Mouse (Mus musculus) spleen, adult 12 weeks (tissue): Measurements from ENCODE around the gene Bsn.

Experiments
- DNase-seq: peaks from one replicate; pipeline ENCODE4 v3.0.0; 2022; ENCODE audit warnings: low spot score

Gene Bsn

GRCm38 (mm10) chr9:108189787-108190679 lies at the start of gene Bsn:
Gene Bsn, minus strand, starts transcription at chr9:108190384.
- DNase-seq: no peak

DNA sequence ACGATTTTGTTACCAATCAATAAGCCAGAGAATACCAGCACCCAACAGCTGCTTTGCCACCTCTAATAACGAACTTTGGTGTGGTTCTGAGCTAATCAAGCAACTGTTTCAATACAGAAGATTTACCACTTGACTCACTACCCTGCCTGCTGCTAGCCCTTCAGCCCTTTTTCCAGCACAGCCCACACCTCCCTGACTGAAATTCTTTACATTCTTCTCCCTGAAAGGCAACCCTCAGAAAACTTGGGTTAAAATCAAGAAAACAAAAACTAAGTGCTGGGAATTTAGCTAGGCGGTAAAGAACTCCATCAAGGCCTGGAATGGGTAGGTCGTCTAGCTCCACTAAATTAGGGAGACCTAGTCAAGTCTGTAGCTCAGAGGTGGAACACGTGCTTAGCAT lies 49.8 kb upstream of the Bsn start:
- DNase-seq: no peak

GRCm38 (mm10) chr9:108238831-108239230 lies 48.6 kb upstream of the Bsn start:
- DNase-seq: no peak

DNA sequence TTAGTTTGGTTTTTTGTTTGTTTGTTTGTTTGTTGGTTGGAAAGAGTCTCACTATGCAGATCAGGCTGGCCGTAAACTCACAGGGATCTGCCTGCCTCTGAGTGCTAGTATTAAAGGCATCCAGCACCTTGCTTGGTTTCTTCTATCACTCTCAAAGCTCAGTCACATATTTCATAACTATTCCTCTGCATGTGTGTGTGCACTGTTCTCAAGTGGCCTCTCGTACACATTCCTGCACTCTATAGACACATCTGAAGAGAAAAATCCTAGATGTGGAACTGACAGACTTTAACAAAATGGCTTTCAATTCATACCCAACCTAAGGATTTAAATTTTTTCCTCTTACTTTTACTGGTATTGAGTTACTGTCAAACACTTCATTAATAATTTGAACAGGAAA lies 48.2 kb upstream of the Bsn start:
- DNase-seq: no peak

DNA sequence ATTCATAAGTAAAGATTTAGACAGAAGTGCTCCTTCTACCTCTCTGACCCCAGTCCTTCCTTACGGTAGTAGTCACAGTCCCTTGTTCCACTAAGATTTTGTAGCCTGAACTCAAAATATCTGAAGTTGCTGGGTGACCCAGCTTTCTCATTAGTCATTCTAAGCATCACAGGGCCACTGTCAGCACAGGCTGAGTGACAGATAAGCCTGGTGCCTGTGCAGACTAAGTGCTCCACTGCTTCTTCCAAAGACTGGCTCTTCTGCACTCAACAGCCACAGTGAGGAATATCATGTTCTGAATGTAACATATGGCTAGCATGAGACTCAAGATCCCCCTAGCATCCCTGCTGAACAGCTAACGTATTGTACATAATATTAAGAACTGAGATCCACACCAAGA lies 44.5 kb upstream of the Bsn start:
- DNase-seq: no peak

GRCm38 (mm10) chr9:108232908-108233307 lies 42.7 kb upstream of the Bsn start:
- DNase-seq: no peak

GRCm38 (mm10) chr9:108227911-108228649 lies 37.9 kb upstream of the Bsn start:
- DNase-seq: no peak

DNA sequence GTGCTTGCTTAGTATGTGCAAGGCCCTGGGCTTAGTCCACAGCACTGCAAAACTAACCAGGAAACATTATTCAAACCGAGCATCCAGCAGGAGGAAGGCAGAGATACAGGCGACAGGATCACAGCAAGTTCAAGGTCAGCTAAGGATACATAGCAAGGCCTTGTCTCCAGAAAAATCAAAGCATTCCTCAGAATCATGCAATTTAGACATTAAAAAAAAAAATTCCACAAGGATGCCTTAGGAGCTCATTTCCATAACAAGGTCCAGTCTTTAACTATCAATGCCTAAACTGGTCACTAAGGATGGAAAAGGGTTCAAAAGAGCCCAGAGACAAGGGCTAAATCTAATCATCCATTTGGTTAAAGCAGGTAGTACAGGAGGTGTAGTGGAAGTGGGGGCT lies 35.0 kb upstream of the Bsn start:
- DNase-seq: no peak

DNA sequence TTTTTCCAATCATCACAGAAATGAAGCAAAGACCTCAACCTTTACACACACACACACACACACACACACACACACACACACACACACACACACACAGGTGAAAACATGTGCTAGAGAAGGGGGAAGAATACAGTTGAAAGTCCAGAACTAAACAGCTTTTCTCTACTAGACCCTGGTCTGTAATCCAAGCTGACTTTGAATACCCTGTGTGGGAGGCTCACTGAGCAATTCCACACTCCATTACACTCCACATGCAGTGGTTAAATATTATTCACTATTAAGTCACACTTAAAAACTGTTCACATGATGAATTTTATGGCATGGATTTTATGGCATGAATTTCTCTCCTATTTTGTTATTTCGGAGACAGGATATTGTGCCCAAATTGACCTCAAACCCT lies 33.4 kb upstream of the Bsn start:
- no peak for DNase-seq

- no peak for DNase-seq
Measured at GRCm38 (mm10) chr9:108221566-108221965, 31.4 kb upstream of the Bsn start.

GRCm38 (mm10) chr9:108220380-108220774 lies 30.2 kb upstream of the Bsn start:
- no peak for DNase-seq

GRCm38 (mm10) chr9:108219766-108220379 lies 29.7 kb upstream of the Bsn start:
- no peak for DNase-seq

- no peak for DNase-seq
Measured at GRCm38 (mm10) chr9:108217936-108218543, 27.9 kb upstream of the Bsn start.

DNA sequence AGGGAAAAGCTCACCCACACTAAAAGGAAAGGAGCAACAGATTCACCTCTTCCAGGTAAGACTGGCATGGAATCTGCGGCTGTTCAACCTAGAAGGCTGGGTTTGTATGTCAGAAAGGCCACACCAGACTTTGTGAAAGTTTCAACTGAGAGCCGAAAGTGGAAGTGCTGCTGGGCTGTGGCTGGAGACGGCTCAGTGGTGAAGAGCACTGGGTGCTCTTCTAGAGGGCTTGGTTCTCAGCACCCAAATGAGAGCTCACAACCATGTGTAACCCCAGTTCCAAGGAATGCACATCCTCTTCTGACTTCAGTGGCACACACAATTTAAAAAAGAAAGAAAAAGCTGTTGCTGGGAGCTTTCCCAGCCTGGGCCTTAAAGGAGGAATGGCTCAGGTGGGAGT lies 27.2 kb upstream of the Bsn start:
- no peak for DNase-seq

DNA sequence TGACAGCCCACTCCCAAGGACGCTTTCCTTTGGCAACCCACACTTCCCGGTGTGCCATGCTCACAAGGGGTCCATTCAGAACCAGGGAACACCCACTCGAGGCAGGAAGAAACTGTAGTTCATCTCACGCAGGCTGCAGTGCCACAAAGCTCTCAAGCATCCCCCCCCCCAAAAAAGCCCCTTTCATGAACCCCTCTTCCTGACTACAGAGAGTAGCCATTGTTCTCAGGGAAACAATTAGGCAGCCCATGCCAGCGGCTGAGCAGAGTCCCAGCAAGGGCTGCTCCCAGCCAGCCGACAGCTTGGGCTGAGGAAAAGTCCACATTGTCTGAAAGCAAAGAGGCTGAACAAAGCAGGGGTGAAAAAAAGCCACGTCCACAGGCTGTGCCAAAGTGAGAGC lies 22.9 kb upstream of the Bsn start:
- no peak for DNase-seq

DNA sequence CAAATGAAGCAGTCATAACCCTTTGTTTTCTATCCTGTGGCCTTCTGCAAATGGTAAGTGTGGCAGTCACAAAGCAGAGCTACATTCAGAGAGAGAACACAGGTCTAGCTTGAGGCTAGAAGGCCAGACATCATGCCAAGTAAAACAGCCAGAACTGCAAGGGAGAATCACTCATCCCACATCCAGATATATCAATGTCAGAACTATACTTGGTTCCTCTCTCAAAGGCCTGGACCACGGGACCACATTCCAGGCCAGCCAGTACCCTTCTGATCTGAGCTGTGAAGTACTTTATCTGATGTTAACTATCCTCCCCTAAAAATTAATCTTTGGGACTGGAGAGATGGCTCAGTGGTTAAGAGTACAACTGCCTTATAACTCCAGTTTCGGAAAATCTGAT lies 22.2 kb upstream of the Bsn start:
- DNase-seq: no peak

DNA sequence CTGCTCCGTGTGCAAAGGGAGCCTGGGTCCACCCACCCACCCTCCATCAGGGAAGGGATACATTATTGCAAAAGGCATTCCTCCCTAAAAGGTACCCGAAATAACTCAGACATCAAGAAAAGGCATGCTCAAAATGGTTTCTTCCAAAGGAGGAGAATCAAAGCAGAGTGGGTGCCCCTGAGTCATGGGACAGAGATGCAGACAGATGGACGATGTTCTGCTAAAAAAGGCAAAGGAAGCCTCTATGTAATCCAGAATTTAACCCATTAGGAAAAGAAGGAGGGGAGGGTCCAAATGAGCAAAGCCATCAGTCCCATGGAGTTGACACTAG lies 15.4 kb upstream of the Bsn start:
- DNase-seq: no peak

DNA sequence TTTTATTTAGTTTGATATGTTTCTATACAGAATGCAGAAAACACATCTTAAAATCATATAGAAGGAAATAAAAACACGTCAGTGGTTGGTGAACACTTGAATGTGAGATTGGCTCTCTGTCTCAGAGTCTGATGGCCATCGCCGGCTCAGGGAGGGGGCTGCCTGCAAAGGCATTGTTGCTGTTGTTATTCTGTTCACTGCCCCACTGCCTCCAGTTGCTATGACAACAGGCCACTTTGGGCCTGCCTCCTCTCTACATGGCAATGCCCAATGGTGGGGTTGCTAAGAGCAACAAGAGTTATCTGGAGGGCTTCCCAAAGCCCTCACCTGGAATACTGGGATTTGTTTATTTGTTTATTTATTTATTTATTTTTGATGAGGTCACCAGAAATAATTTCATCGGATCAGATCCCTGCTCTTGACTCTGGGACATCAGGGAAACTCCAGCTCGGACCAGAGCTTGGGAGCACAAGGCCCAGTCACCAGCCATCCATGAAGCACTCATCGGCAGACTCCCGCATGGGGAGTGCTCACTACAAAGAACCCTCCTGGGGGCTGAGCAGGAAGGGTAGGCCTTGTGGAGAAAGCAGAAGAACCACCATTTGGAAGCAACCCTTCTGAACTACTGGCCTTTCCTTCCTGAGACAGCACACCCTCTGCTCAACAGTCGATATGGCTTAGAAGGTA lies 14.8 kb upstream of the Bsn start:
- no peak for DNase-seq

- DNase-seq: peak; percentile 59
Measured at GRCm38 (mm10) chr9:108203015-108203414, 12.8 kb upstream of the Bsn start.

- no peak for DNase-seq
Measured at GRCm38 (mm10) chr9:108202169-108202568, 12.0 kb upstream of the Bsn start.

DNA sequence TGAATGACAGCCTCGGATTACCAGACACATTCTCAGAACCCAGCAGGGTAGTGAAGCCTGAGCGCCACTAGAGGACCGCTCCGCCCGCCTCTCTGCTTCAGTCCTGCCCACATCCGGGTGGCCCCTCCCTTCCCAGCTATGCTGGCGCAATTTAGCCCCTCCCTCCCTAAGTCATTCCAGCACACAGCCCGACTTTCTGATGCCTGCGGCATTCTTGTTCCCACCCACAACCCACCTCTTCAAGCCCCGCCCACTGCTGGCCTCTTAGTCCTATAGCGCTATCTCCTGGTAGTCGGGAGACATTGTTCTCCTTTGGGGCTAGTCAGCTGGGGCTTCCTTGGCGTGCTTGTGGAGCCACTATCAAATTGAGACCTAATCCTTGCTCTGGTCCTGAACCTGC lies 11.0 kb upstream of the Bsn start:
- peak; percentile 76 for DNase-seq

DNA sequence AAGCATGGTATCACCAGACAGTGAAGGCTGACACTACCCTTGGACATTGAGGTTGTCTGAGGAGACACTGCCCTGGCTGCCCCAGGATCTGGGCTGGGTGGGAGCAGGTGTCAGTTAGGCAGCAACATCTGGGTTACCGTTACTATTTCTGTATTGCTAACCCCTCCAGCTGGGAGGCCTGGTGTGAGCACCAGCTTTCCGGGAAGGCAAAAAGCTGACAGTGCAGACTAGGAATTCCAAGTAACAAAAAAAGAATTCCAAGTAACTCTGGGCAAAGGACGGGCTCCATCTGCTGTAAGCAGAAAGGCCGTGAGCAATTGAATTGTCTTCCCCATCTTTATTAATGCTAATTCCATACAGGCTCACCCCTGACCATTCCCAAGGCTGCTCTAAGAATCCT lies 8.4 kb upstream of the Bsn start:
- no peak for DNase-seq
